Mouse (Mus musculus) cortical plate, adult 2 months (tissue): ENCODE measurements around the gene Akr1b7. TPM values are rescaled to one million over a fixed set of nuclear protein-coding genes. Genes with fewer than 3 reads are reported as not detected.
A peak's percentile ranks its signal among the peaks of the same experiment; 100 is the strongest.
"Not testable (repeated sequence)": the region's sequence is repeated elsewhere in the genome, so short reads cannot be mapped to it uniquely, and the experiment has no call there.

Experiments used
- H3K27ac ChIP-seq: fragments of 200-500 bp; 2 replicates; pipeline ENCODE4 v1.5.1; 2012; ENCODE audit warnings: low read length, control low read depth, inconsistent platforms; ENCODE audit not compliant: insufficient read depth
- H3K4me1 ChIP-seq: fragments of 200-500 bp; 2 replicates; pipeline ENCODE4 v1.6.1; 2011; ENCODE audit warnings: low read length; ENCODE audit not compliant: control insufficient read depth, insufficient read depth
- H3K4me3 ChIP-seq: fragments of 200-500 bp; 2 replicates; pipeline ENCODE4 v1.5.1; 2011; ENCODE audit warnings: mild to moderate bottlenecking, low read length, control low read depth; ENCODE audit not compliant: insufficient read depth
- CTCF ChIP-seq: fragments of 200-500 bp; IDR thresholded peaks from 2 replicates; pipeline ENCODE4 v1.5.1; 2011; ENCODE audit warnings: mild to moderate bottlenecking, control low read depth, low read length; ENCODE audit not compliant: insufficient read depth; ENCODE audit errors: extremely low read depth
- POLR2A ChIP-seq: fragments of 200-500 bp; IDR thresholded peaks from 2 replicates; pipeline ENCODE4 v1.6.1; 2011; ENCODE audit warnings: mild to moderate bottlenecking, low read length, control low read depth; ENCODE audit not compliant: insufficient read depth; ENCODE audit errors: extremely low read depth
- polyA plus RNA-seq: library from polyadenylated mRNA; depleted of rRNA; stranded (reverse); fragments of >200 nt; gene quantifications from 2 replicates; pipeline ENCODE4 v1.2.3, GENCODE M21; 2012

The Akr1b7 gene
- polyA plus RNA-seq, 1 experiment: 0.10 TPM

GRCm38 (mm10) chr6:34384701-34385370, 27.3 kb upstream of the Akr1b7 start:
- H3K4me3 ChIP-seq: peak overlapping the region; percentile 25
- TF ChIP-seq POLR2A (no peak), CTCF (no peak)
- H3K4me1 ChIP-seq: 0 out of 2 replicates have a peak, but pooled peaks cover 2% of the 10 kb centered on the region
- H3K27ac ChIP-seq: 0 out of 2 replicates have a peak overlapping the region, but pooled peaks have one; percentile 2

- H3K27ac ChIP-seq: no peak overlapping the region
- no peak overlapping the region for H3K4me3 ChIP-seq
- TF ChIP-seq POLR2A (no peak), CTCF (no peak)
- H3K4me1 ChIP-seq: 0 out of 2 replicates have a peak, but pooled peaks cover 2% of the 10 kb centered on the region
Measured at GRCm38 (mm10) chr6:34388420-34389156, 23.5 kb upstream of the Akr1b7 start.

GRCm38 (mm10) chr6:34395897-34396296, 16.2 kb upstream of the Akr1b7 start:
- Histone ChIP-seq H3K27ac (no peak overlapping the region), H3K4me1 (no peaks in the 10 kb centered on the region), H3K4me3 (no peak overlapping the region)
- TF ChIP-seq POLR2A (no peak), CTCF (no peak)

- TF ChIP-seq POLR2A (no peak), CTCF (no peak)
- Histone ChIP-seq H3K4me1 (no peaks in the 10 kb centered on the region), H3K27ac (no peak overlapping the region), H3K4me3 (no peak overlapping the region)
Measured at GRCm38 (mm10) chr6:34398431-34398830, 13.7 kb upstream of the Akr1b7 start.

- no peak overlapping the region for H3K4me3 ChIP-seq
- H3K27ac ChIP-seq: no peak overlapping the region
Measured at GRCm38 (mm10) chr6:34399606-34400220, 12.4 kb upstream of the Akr1b7 start.

GRCm38 (mm10) chr6:34400696-34401095, 11.4 kb upstream of the Akr1b7 start:
- Histone ChIP-seq H3K27ac (no peak overlapping the region), H3K4me1 (no peaks in the 10 kb centered on the region), H3K4me3 (no peak overlapping the region)
- TF ChIP-seq POLR2A (no peak), CTCF (no peak)

More at GRCm38 (mm10) chr6:34399606-34400220, 12.4 kb upstream of the Akr1b7 start:
- no peaks in the 10 kb centered on the region for H3K4me1 ChIP-seq
- no peak for TF ChIP-seq POLR2A
- no peak for TF ChIP-seq CTCF

- TF ChIP-seq POLR2A (no peak), CTCF (no peak)
- H3K27ac ChIP-seq: no peak overlapping the region
- no peaks in the 10 kb centered on the region for H3K4me1 ChIP-seq
- no peak overlapping the region for H3K4me3 ChIP-seq
Measured at GRCm38 (mm10) chr6:34406746-34407145, 5.4 kb upstream of the Akr1b7 start.

GRCm38 (mm10) chr6:34407403-34407802, 4.7 kb upstream of the Akr1b7 start:
- Histone ChIP-seq H3K27ac (no peak overlapping the region), H3K4me1 (no peaks in the 10 kb centered on the region), H3K4me3 (no peak overlapping the region)
- TF ChIP-seq POLR2A: no peak
- no peak for TF ChIP-seq CTCF

- Histone ChIP-seq H3K4me1 (no peaks in the 10 kb centered on the region), H3K27ac (no peak overlapping the region), H3K4me3 (no peak overlapping the region)
- no peak for TF ChIP-seq POLR2A
- TF ChIP-seq CTCF: no peak
Measured at GRCm38 (mm10) chr6:34412688-34413087, 554 bp downstream of the Akr1b7 start.

- H3K4me3 ChIP-seq, H3K4me1 ChIP-seq, H3K27ac ChIP-seq: not testable (repeated sequence)
Measured at GRCm38 (mm10) chr6:34413386-34413785, 1.3 kb downstream of the Akr1b7 start.
